Mouse (Mus musculus): ENCODE results near the gene Carhsp1. TPM values are rescaled to one million over a fixed set of nuclear protein-coding genes. Genes with fewer than 3 reads are reported as not detected.

The Carhsp1 gene
- polyA plus RNA-seq, 1 experiment from 2014 or later: 52.1 TPM

- H3K4me2 ChIP-seq (ENCODE audit: low read depth, low read length): no peak overlapping the region
- ATAC-seq (replicated peaks; ENCODE audit: insufficient number of reproducible peaks, low FRiP score, low TSS enrichment, low read depth) (no peak), DNase-seq (ENCODE audit: low spot score) (no peak)
- no peak overlapping the region for H3K27ac ChIP-seq (replicated peaks; ENCODE audit: low read depth, low read length)
- 67% methylated on average over 6 of the region's 6 CpGs for WGBS
- H3K4me1 ChIP-seq (ENCODE audit: control insufficient read depth, insufficient read depth, low read length): no peaks in the 10 kb centered on the region; the same call in 1 of the 2 replicates
- no peaks in the 10 kb centered on the region for H3K36me3 ChIP-seq (replicated peaks; ENCODE audit: control insufficient read depth, insufficient read depth, low read depth, low read length)
- H3K9me3 ChIP-seq (replicated peaks; ENCODE audit: control insufficient read depth, low read length): no peaks in the 10 kb centered on the region
- H3K9ac ChIP-seq (replicated peaks; ENCODE audit: low read length): no peak overlapping the region
- no peaks in the 10 kb centered on the region for H3K27me3 ChIP-seq (ENCODE audit: control insufficient read depth, insufficient read depth, low read length)
- H3K4me3 ChIP-seq (ENCODE audit: low read depth, low read length): no peak overlapping the region
Observed at GRCm38 (mm10) chr16:8673343-8673742, 1.4 kb upstream of the Carhsp1 start.

DNA sequence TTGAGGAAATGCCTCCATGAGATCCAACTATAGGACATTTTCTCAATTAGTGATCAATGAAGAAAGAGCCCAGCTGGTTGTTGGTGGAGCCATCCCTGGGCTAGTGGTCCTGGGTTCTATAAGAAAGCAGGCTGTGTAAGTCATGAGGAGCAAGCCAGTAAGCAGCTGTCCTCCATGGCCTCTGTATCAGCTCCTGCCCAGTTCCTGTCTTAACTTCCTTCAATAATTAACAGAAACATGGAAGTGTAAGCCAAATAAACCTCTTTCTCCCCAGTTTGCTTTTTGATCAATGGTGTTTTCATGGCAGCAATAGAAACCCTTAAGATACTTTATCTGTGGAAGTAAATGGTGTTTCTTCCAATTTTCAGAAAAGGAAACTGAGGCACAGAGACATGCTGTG is 856 bp upstream of the Carhsp1 start:
- Histone ChIP-seq H3K4me3 (ENCODE audit: low read depth, low read length) (no peak overlapping the region), H3K27me3 (ENCODE audit: control insufficient read depth, insufficient read depth, low read length) (no peaks in the 10 kb centered on the region), H3K36me3 (replicated peaks; ENCODE audit: control insufficient read depth, insufficient read depth, low read depth, low read length) (no peaks in the 10 kb centered on the region), H3K4me1 (ENCODE audit: control insufficient read depth, insufficient read depth, low read length) (no peaks in the 10 kb centered on the region; the same call in 1 of the 2 replicates), H3K9me3 (replicated peaks; ENCODE audit: control insufficient read depth, low read length) (no peaks in the 10 kb centered on the region), H3K27ac (replicated peaks; ENCODE audit: low read depth, low read length) (no peak overlapping the region), H3K4me2 (ENCODE audit: low read depth, low read length) (no peak overlapping the region), H3K9ac (replicated peaks; ENCODE audit: low read length) (no peak overlapping the region)
- ATAC-seq (replicated peaks; ENCODE audit: insufficient number of reproducible peaks, low FRiP score, low TSS enrichment, low read depth) (no peak), DNase-seq (ENCODE audit: low spot score) (no peak)

GRCm38 (mm10) chr16:8672350-8672687 is 364 bp upstream of the Carhsp1 start:
- Histone ChIP-seq H3K4me1 (ENCODE audit: control insufficient read depth, insufficient read depth, low read length) (no peaks in the 10 kb centered on the region; the same call in 1 of the 2 replicates), H3K4me3 (ENCODE audit: low read depth, low read length) (peak overlapping the region; percentile 61), H3K9me3 (replicated peaks; ENCODE audit: control insufficient read depth, low read length) (no peaks in the 10 kb centered on the region), H3K27ac (replicated peaks; ENCODE audit: low read depth, low read length) (no peak overlapping the region), H3K27me3 (ENCODE audit: control insufficient read depth, insufficient read depth, low read length) (no peaks in the 10 kb centered on the region), H3K9ac (replicated peaks; ENCODE audit: low read length) (peak overlapping the region; percentile 50), H3K4me2 (ENCODE audit: low read depth, low read length) (peak overlapping the region; percentile 73), H3K36me3 (replicated peaks; ENCODE audit: control insufficient read depth, insufficient read depth, low read depth, low read length) (no peaks in the 10 kb centered on the region)
- WGBS: 0% methylated on average over 18 of the region's 18 CpGs
- DNase-seq (ENCODE audit: low spot score) (no peak), ATAC-seq (replicated peaks; ENCODE audit: insufficient number of reproducible peaks, low FRiP score, low TSS enrichment, low read depth) (no peak)

- Histone ChIP-seq H3K9ac (replicated peaks; ENCODE audit: low read length) (peak overlapping the region; percentile 71), H3K9me3 (replicated peaks; ENCODE audit: control insufficient read depth, low read length) (no peaks in the 10 kb centered on the region), H3K4me3 (ENCODE audit: low read depth, low read length) (peak overlapping the region; percentile 61), H3K27ac (replicated peaks; ENCODE audit: low read depth, low read length) (peak overlapping the region; percentile 59), H3K36me3 (replicated peaks; ENCODE audit: control insufficient read depth, insufficient read depth, low read depth, low read length) (no peaks in the 10 kb centered on the region), H3K4me1 (ENCODE audit: control insufficient read depth, insufficient read depth, low read length) (no peaks in the 10 kb centered on the region; the same call in 1 of the 2 replicates), H3K4me2 (ENCODE audit: low read depth, low read length) (peak overlapping the region; percentile 73), H3K27me3 (ENCODE audit: control insufficient read depth, insufficient read depth, low read length) (no peaks in the 10 kb centered on the region)
- DNase-seq (ENCODE audit: low spot score) (peak; percentile 62), ATAC-seq (replicated peaks; ENCODE audit: insufficient number of reproducible peaks, low FRiP score, low TSS enrichment, low read depth) (peak; percentile 34)
- 5% methylated on average over 14 of the region's 15 CpGs for WGBS
Observed at GRCm38 (mm10) chr16:8670041-8671035, 1.6 kb downstream of the Carhsp1 start.

DNA sequence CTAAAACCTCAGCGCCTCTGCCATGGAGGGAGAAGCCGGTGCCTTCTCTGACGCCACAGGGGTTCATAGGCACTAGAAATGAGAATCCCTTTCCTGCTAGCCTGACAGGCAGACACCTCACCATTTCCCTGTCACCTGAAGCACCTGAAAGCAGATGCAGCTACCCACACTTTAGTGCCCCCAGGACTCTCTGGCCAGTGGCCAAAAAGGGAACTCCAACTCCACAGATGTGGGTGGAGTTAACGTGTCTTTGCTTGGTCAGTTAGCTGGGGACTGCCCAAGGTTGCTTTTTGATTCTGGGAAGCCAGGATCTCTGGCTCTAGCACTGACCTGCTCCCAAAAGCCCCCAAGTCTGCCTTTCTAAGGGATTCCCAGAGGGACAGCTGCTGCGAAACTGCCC is 2.5 kb downstream of the Carhsp1 start:
- no peaks in the 10 kb centered on the region for H3K36me3 ChIP-seq (replicated peaks; ENCODE audit: control insufficient read depth, insufficient read depth, low read depth, low read length)
- peak overlapping the region; percentile 73 for H3K4me2 ChIP-seq (ENCODE audit: low read depth, low read length)
- H3K4me3 ChIP-seq (ENCODE audit: low read depth, low read length): peak overlapping the region; percentile 61
- no peaks in the 10 kb centered on the region; the same call in 1 of the 2 replicates for H3K4me1 ChIP-seq (ENCODE audit: control insufficient read depth, insufficient read depth, low read length)
- H3K9me3 ChIP-seq (replicated peaks; ENCODE audit: control insufficient read depth, low read length): no peaks in the 10 kb centered on the region
- WGBS: 59% methylated on average over 5 of the region's 5 CpGs
- ATAC-seq (replicated peaks; ENCODE audit: insufficient number of reproducible peaks, low FRiP score, low TSS enrichment, low read depth) (no peak), DNase-seq (ENCODE audit: low spot score) (peak; percentile 19)
- no peak overlapping the region for H3K27ac ChIP-seq (replicated peaks; ENCODE audit: low read depth, low read length)
- H3K9ac ChIP-seq (replicated peaks; ENCODE audit: low read length): peak overlapping the region; percentile 71
- H3K27me3 ChIP-seq (ENCODE audit: control insufficient read depth, insufficient read depth, low read length): no peaks in the 10 kb centered on the region

DNA sequence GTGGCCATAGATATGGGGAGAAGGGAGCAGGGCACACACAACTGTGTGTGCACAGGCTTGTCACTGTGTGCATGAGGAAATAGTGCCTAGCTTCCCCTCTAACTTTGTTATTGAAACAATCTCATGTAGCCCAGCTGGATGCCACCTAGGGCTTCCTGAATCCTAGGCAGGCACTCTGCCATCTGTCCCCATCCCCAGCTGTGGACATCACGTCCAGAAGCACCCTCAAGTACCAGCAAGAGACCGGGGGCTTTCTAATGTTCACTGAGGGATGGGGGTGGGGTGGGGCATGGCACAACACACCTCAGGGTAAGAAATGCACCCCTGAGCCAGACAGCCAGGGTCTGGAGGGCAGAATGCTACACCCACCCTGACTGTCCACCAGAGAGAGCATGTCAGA is 3.6 kb downstream of the Carhsp1 start:
- no peak overlapping the region for H3K9ac ChIP-seq (replicated peaks; ENCODE audit: low read length)
- DNase-seq (ENCODE audit: low spot score) (no peak), ATAC-seq (replicated peaks; ENCODE audit: insufficient number of reproducible peaks, low FRiP score, low TSS enrichment, low read depth) (no peak)
- no peak overlapping the region for H3K4me2 ChIP-seq (ENCODE audit: low read depth, low read length)
- no peaks in the 10 kb centered on the region for H3K36me3 ChIP-seq (replicated peaks; ENCODE audit: control insufficient read depth, insufficient read depth, low read depth, low read length)
- no peaks in the 10 kb centered on the region for H3K27me3 ChIP-seq (ENCODE audit: control insufficient read depth, insufficient read depth, low read length)
- H3K9me3 ChIP-seq (replicated peaks; ENCODE audit: control insufficient read depth, low read length): no peaks in the 10 kb centered on the region
- H3K4me3 ChIP-seq (ENCODE audit: low read depth, low read length): no peak overlapping the region
- no peak overlapping the region for H3K27ac ChIP-seq (replicated peaks; ENCODE audit: low read depth, low read length)
- H3K4me1 ChIP-seq (ENCODE audit: control insufficient read depth, insufficient read depth, low read length): no peaks in the 10 kb centered on the region; the same call in 1 of the 2 replicates
- WGBS: 95% methylated on average over 2 of the region's 2 CpGs

DNA sequence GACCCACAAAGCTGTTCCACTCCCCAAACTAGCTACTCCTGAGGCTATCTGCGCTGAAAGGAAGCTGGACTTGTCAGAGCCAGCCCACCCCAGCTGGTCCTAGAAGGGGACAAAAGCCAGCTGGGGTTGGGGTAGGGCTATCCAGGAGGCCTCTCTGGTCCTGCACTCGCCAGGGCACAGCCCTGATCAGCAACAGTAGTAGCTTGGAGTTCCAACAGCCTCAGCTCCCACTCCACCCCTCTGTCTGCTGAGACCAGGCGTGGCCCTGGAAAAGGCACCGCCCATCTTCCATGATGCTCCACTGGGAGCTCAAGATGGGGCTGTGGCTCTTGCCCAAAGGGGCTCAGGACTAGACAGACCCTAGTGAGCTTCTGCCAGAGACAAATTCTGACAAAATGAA is 4.1 kb downstream of the Carhsp1 start:
- 71% methylated on average over 4 of the region's 4 CpGs for WGBS
- no peak overlapping the region for H3K27ac ChIP-seq (replicated peaks; ENCODE audit: low read depth, low read length)
- H3K9me3 ChIP-seq (replicated peaks; ENCODE audit: control insufficient read depth, low read length): no peaks in the 10 kb centered on the region
- H3K4me2 ChIP-seq (ENCODE audit: low read depth, low read length): no peak overlapping the region
- no peaks in the 10 kb centered on the region; the same call in 1 of the 2 replicates for H3K36me3 ChIP-seq (replicated peaks; ENCODE audit: control insufficient read depth, insufficient read depth, low read depth, low read length)
- H3K4me1 ChIP-seq (ENCODE audit: control insufficient read depth, insufficient read depth, low read length): no peaks in the 10 kb centered on the region; the same call in 1 of the 2 replicates
- H3K9ac ChIP-seq (replicated peaks; ENCODE audit: low read length): no peak overlapping the region
- H3K4me3 ChIP-seq (ENCODE audit: low read depth, low read length): no peak overlapping the region
- DNase-seq (ENCODE audit: low spot score) (no peak), ATAC-seq (replicated peaks; ENCODE audit: insufficient number of reproducible peaks, low FRiP score, low TSS enrichment, low read depth) (no peak)
- H3K27me3 ChIP-seq (ENCODE audit: control insufficient read depth, insufficient read depth, low read length): no peaks in the 10 kb centered on the region

DNA sequence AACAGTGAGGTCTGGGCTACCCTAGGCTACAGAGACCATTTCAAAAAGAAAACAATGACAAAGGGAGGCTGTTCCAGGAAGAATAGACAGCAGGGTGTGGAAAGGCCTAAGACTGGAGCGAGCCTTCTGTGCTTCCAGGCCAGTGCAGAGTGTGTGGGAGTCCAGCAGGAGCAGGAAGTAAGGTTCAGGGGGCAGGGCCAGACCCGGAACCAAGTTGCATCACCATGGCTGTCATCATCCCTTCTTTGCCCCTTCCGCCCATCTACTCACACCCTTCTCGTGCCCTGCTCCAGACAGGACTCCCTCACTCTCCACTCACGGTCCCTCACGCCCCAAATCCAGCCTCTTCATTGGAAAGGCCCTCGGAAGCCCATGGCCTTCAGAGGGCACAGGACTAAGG is 4.7 kb downstream of the Carhsp1 start:
- H3K27ac ChIP-seq (replicated peaks; ENCODE audit: low read depth, low read length): no peak overlapping the region
- H3K9me3 ChIP-seq (replicated peaks; ENCODE audit: control insufficient read depth, low read length): no peaks in the 10 kb centered on the region
- DNase-seq (ENCODE audit: low spot score): no peak
- no peak for ATAC-seq (replicated peaks; ENCODE audit: insufficient number of reproducible peaks, low FRiP score, low TSS enrichment, low read depth)
- H3K27me3 ChIP-seq (ENCODE audit: control insufficient read depth, insufficient read depth, low read length): no peaks in the 10 kb centered on the region
- 77% methylated on average over 7 of the region's 7 CpGs for WGBS
- H3K9ac ChIP-seq (replicated peaks; ENCODE audit: low read length): no peak overlapping the region
- H3K36me3 ChIP-seq (replicated peaks; ENCODE audit: control insufficient read depth, insufficient read depth, low read depth, low read length): no peaks in the 10 kb centered on the region; the same call in 1 of the 2 replicates
- no peak overlapping the region for H3K4me2 ChIP-seq (ENCODE audit: low read depth, low read length)
- no peak overlapping the region for H3K4me3 ChIP-seq (ENCODE audit: low read depth, low read length)
- no peaks in the 10 kb centered on the region; the same call in 1 of the 2 replicates for H3K4me1 ChIP-seq (ENCODE audit: control insufficient read depth, insufficient read depth, low read length)
